Mouse (Mus musculus) E14TG2a.4 (cell line): Measurements from ENCODE around the gene Il9.

Source experiments
- CTCF ChIP-seq: conservative IDR thresholded peaks from 2 replicates; pipeline ENCODE4 v1.5.1; 2014; ENCODE audit warnings: low read length
- NANOG ChIP-seq: IDR thresholded peaks from 2 replicates; pipeline ENCODE4 v1.6.1; 2014; ENCODE audit warnings: borderline replicate concordance, low read length, mixed read lengths

DNA sequence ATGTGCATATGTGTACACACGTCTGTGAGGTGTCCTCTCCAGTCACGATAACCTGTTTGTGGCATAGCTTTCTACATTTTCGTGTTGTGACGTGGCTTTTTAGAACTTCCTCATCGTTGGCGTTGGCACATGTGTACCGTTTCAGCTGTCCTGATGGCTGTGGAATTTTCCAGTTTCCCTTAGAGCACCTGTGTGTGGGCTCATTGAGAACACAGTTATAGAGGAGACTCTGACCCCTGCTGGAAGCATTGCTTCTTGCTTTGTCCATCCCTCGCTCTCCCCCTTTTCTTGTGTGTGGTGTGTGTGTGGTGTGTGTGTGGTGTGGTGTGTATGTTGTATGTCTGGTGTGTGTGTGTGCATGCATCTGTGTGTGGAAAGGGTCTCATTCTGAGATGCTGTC lies 32.0 kb downstream of the Il9 start:
- TF ChIP-seq CTCF: no peak
- no peak for TF ChIP-seq NANOG
